Mouse (Mus musculus): ENCODE results near the gene Rabif.
"Not testable (repeated sequence)": the region's sequence is repeated elsewhere in the genome, so short reads cannot be mapped to it uniquely, and the experiment has no call there.

Gene Rabif

DNA sequence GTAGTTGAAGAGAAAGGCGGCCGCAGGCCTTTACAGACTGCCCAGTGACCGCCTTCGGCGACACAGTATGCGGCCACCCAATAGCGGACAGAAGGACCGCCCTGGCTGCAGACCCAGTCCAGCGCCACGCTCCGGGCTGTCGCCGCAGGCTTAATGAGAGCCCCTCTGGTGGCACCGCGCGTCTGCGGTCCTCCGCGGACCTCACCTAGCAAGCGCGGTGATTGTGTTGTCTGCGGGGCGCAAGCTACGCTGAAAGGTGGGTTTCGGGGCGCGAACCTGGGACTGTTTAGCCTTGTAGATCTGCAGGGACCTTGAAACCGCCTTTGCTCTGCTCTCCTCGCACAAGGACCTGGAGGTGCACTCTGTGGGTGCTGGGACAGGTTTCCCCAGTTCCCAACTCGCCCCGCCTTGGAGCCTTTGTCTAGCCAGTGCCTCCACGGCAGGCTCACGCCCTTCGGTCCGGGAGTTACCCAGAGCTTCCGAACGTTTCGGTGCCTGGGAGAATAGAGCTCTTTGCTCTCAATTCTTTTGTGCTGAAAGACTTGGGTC is 18.9 kb downstream of the Rabif start:
- DNase-seq = peak; percentile 8 to 11

DNA sequence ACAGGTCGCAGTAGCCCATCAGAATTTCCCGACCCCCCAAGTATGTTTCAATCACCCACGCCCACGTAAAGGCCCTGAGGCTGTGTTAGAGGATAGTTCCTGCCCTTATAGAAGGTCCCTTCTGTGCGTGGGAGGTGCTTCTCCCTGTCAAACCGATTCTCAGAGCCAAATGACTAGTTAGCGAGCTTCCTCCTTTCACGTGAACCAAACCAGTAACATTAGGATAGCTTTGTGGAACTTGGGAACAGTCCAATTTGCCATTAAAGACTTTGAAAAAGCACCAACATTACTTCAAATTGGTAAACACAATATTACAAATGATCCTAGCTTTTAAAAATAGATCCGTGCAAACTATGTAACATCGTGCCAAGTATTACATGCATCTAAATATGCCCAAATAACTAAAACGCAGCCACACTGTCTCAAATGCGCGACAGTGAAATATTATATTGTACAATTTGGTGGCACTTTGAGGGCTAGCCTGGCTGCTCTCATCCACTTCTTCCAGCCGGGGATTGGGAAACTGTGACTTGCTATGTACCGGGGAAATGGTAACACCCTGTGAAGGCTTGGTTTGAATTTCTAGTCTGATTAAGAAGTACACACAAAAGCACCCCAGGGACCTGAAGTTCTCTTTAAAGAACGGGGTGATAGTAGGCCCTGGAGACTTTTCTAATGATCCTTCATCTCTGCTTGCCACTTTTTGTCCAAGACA is 19.6 kb downstream of the Rabif start:
- DNase-seq = peak in 1 of 2 experiments; percentile 16

DNA sequence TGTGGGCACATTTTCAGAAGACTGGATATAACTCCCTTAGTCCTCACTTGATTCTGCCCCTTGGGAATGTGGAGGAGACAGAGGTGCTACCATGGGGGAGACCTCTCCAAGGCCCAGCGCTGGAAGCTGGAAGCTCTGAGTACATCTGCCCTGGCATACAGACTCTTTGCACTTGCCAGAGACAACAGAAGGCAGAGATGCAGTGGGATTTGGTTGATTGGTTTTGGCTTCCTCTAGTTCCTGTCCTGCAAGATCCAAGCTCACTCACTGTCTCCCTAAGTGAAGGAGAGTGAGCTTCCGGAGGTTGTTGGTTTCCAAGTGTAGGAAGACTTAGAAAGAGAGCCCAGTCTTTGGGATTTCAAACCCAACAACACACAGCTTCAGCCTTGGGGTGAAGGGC is 21.4 kb downstream of the Rabif start:
- no peak for DNase-seq

DNA sequence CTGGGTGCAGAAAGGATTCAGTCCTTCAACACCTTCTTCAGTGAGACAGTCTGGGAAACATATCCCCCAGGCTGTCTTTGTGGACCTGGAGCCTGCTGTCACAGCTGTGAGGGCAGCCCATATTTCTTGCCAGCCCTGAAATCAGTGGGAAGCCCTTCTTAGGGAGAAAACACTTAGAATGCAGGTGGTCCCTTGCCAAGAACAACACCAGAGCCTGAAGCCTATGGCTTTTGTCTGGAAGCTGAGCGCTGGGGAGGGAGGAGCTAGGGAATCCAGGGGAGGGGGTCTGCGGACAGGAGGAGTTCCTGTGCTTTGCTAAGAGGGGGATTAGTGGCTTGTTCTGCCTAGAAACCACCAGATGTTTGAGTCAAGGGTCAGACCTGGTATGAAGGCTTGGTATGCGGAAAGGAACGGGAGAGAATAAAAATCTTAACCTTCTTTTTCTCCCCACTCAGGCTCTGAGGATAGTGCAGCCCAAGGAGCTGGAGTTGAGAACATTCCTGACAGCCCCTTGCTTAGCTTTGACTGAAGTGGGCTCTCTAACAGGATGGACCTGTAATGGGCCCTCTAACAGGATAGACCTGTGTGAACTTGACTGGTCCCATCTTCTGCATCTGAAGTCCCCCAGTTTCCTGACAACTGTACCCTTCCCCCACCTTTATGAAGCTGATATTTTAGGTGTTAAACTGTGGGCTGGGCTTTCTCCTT is 22.2 kb downstream of the Rabif start:
- no peak for DNase-seq

- not testable (repeated sequence) for DNase-seq
Observed at GRCm38 (mm10) chr1:134517841-134518240, 23.4 kb downstream of the Rabif start.

DNA sequence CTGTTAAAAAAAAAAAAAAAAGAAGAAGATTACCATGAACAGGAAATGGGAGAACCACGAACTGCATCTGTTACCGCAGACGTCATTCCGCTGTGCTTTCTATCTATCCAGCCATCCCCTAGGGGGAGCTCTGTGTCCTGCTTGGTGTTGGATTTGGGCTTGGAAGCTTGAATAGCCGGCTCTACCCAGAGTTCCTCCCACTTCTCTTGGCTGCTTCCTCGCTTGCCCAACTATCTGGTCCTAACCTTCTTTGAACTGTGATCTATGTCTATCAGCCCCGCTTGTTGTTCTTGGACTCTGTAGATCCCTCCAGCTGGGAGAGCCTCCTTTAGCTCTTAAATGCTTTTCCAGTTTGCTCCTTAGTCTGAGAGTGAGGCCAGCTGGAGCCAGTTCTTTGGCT is 24.2 kb downstream of the Rabif start:
- peak; percentile 64 to 68 for DNase-seq

- not testable (repeated sequence) for DNase-seq
Observed at GRCm38 (mm10) chr1:134519201-134519600, 24.8 kb downstream of the Rabif start.

DNA sequence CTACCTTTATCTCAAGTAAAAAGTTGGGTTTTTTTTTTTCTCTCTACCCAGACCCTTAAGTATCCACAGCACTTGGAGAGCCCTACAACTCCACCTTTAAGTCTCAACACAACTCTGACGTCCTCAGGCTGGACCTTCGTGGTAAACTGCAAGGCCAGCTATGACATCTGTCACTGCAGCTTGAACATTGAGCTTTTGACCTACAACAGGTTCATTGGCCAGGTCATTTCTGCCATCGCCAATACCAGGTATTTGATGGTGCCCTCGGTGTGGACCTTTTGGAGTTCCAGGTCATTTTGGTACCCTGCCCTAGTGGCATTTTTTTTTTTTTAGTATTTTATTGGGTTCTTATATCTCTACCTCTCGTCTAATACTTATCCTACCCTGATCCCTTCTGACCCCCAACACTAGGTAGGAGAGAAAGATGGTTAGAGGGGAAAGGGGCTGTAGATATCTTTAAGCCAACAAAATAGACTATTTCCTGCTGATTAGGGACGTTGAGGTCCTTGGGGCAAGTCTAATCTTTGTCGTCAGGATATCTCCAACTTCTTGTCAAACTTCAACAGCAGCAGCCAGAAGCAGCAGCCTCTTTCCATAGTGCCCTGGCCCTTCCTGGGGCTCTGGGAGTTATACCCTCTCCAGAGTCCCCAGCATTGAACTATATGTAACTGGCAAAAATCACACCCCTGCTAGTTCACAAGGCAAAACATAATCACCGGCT is 25.7 kb downstream of the Rabif start:
- no peak for DNase-seq

DNA sequence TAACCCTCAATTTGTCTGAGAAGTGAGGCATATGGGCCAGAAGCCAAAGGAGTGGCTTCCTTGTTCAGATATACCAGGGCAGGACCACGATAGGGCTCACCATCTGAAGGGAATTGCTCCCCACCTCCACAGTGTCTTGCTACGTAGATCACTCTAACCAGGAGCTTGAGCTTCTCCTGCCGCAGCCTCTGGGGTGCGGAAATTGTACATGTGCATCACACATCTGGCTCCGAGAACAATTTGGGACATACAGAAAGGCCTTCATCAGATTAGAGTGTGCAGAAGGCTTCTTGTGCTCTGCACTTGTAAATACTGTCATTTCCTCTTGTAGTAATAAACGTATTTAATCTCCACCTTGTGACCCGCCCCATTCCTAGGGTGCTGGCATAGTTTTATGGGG is 26.7 kb downstream of the Rabif start:
- no peak for DNase-seq

DNA sequence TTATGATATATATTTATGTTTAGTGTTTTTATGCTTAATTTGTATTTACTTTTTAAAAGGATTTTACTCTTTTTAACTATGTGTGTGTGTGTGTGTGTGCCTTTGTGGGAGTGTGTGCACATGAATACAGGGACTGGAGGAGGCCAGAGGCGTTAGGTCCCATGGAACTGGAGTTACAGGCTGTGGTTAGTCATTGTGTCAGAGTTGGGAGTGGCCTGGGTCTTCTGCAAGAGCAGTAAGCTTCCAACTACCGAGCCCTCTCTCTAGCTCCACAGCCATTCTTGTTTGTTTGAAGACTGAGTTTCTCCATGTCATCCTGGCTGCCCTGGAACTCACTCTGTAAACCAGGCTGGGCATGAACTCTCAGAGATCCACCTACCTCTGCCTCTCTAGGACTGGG is 27.9 kb downstream of the Rabif start:
- DNase-seq = no peak

DNA sequence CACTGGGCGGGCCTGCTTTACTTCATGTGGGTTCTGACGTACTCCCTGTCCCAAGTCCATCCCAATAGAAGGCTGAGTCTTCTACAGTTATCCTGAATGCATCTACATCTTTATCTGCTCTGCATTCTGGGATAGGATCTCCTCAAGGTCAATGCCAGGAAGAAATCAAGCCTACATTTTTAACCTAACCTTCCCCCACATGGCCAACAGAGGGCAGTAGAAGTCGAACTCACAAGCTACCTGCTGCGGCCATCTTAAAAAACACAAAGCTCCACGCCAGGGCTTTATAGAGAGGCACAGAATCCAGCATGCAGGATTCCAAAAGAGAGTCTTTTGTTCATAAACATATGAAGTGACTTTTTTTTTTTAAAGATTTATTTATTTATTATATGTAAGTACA is 30.0 kb downstream of the Rabif start:
- DNase-seq = peak; percentile 53 to 57

DNA sequence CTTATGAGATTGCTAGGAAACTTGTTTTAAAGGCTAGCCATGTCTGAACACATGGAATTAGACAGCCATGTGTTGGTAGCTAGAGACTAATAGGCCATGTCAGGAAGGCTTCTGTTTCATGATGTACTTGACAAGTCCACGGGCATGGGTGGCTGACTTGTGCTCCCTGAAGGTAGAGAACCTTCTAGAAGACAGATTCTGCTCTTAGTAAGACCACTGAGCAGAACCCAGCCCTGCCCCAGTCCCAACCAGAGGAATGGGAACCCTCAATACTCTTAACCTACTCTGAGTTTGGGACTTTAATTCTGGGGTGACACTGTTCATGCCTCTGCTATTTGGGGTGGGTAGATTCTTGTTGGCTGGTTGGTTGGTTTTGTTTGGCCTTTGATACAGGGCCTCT is 30.6 kb downstream of the Rabif start:
- DNase-seq = no peak

DNA sequence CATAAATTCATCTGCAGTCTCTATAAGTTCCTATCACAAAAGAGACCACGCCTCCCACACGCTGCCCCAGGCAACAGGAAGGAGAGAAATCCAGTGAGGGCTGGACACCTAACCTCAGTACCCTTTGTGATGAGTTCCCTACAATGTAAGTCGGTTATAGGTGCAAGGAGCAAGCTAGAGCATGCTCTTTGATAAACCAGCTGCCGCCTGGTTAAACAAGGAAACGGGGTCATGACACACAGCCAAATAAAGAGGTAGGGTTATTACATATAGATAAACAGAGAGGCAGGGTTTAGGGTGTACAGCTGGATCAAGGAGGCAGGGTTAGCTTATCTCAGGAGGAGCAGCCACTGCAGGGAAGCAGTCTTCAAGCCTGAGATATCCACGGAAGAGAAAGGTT is 32.3 kb downstream of the Rabif start:
- no peak for DNase-seq

DNA sequence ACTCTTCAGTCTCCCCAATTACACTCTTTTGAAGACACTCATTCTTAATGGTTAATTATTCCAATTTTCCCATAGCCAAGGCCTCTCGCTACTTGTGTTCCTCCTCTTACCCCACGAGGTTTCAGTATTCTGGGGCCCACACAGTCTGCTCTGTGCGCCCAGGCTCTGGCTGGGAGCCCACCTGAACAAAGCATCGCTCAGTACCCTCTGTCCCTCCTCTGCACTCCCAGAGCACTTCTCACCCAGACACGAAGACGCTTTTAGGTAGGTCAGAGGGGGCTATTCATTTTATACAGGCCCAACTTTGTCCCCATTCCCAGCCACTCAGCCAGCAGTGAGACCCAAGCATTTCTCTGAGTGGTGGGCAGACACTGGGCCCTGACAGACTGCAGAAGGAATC is 36.2 kb downstream of the Rabif start:
- no peak for DNase-seq

GRCm38 (mm10) chr1:134533710-134534109 is 39.3 kb downstream of the Rabif start:
- not testable (repeated sequence) for DNase-seq

- DNase-seq = no peak
Observed at GRCm38 (mm10) chr1:134535054-134535453, 40.6 kb downstream of the Rabif start.

GRCm38 (mm10) chr1:134535513-134535912 is 41.1 kb downstream of the Rabif start:
- no peak for DNase-seq

- no peak for DNase-seq
Observed at GRCm38 (mm10) chr1:134540610-134541009, 46.2 kb downstream of the Rabif start.

- DNase-seq = no peak
Observed at GRCm38 (mm10) chr1:134548231-134548630, 53.8 kb downstream of the Rabif start.

DNA sequence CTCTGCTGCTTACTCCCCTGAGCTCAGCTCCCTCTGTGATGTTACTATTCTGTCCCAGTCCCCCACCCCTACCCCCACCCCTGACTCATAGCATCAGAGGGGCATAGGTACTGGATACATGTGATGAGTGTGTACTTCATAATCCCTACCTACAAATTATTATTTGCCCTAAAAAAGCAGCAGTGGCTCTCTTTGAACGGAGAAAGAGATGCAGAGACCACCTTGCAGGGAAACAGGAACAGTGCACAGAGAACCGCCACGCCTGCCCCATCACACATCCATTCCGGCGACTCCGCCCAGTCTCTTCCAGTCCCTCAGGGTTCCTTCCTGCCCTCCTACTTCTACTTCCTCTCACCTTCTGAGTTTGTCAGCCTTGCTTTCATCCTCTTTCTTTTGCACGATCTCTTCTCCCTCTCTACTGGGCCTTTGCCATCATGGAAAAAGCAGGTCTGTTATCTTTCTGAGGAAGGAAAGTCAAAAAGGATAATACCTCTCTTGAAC is 55.2 kb downstream of the Rabif start, which contains the start of gene Mgat4e:
TSS of gene Mgat4e (minus strand) at position 51 of the 501 bp plus-strand sequence.
- no peak for DNase-seq

GRCm38 (mm10) chr1:134551869-134552268 is 57.4 kb downstream of the Rabif start:
- DNase-seq = no peak

DNA sequence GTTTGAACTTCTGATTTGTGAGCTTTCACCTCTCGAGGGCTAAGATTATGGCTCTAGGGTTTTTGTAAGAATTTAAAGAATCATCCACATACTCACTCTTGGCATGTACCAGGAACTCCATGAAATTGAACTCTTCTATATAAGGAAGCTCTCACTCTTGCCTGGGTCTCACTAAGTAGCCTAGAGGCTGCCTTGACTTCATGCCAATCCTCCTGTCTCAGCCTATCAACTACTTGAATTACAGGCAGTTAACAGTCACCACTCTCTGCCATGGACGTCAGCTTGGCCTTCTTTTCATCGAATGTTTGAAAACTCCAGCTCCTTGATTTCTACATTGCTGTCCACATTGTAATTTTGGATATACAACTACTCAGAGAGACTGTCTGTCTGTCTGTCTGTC is 57.9 kb downstream of the Rabif start:
- DNase-seq = no peak

- no peak for DNase-seq
Observed at GRCm38 (mm10) chr1:134555240-134555870, 60.9 kb downstream of the Rabif start.
